Mouse (Mus musculus): ENCODE measurements around the gene Rfx8.

DNA sequence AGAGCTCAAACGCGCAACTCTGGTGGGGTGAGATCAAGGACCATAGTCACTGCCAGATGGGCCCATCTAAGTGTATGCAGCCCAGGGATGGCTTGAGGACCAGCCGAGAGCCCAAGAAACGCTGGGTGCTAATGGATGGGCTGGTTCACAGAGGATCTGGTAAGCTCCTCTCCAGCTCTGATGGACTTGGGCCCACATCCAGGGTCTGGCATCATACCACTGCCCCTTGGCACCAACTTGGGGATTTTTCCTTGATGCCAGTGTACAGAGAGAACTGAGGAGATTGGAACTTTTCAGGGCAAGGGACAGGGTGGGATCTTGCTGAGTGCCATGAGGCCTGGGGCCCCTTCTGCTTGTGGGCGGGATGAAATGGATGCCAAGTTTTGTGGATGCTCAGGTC is 39.2 kb downstream of the Rfx8 start:
- TF ChIP-seq CTCF (conservative IDR thresholded peaks at IDR 0.05; ENCODE audit: insufficient read depth, insufficient read length, low read depth, low read length) (no peak), POLR2A (IDR thresholded peaks at IDR 0.05; ENCODE audit: low read depth, low read length) (no peak)
